Mouse (Mus musculus) lung, adult 2 months (tissue): Measurements from ENCODE around the gene Cradd.

Source experiments
- CTCF ChIP-seq: fragments of 200-500 bp; IDR thresholded peaks from 2 replicates; pipeline ENCODE4 v1.5.1; 2011; ENCODE audit warnings: mild to moderate bottlenecking, low read length, control low read depth; ENCODE audit not compliant: insufficient read depth
- POLR2A ChIP-seq: fragments of 200-500 bp; IDR thresholded peaks from 2 replicates; pipeline ENCODE4 v1.6.1; 2011; ENCODE audit warnings: low read depth, mild to moderate bottlenecking, control low read depth, low read length, borderline replicate concordance; ENCODE audit errors: extremely low read depth

GRCm38 (mm10) chr10:95355678-95356268 is 31.8 kb upstream of the Cradd start:
- TF ChIP-seq CTCF = no peak
- no peak for TF ChIP-seq POLR2A
